20 mouse cellular contexts compared by ENCODE assay signal in the genomic region with DNA sequence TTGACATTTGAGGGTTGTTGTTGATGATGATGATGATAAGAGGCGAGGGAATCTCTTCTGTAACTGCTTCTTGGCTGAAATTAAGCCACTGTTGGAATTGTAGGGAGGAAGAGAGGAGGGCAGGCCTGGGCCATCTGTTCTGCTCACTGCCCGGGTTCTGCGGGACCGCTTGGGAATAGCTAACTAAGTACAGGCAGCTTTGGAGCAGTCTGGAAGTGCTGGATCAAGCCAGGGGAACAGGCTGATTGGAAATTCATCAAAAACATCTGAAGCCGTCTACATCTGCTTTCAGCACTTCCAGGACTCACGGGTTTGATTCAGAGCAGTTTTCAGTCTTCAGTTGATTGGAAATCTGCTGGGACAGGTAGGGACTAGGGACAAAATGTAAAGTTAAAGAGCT.
"Had no signal": no experiment of that assay in that cellular context is flagged by ENCODE, and none has a peak within 500 bp of the region (broad histone marks: within the 10 kb centered on the region; RNA-seq: fewer than 3 reads in every experiment).

No protein-coding gene starts in this region.

- H3K27ac ChIP-seq: kidney, embryonic 15.5 days; liver, embryonic 12.5 days; liver, embryonic 15.5 days; lung, embryonic 15.5 days; stomach, postnatal 0 days had no signal

- H3K4me3 ChIP-seq: kidney, embryonic 15.5 days; liver, embryonic 12.5 days; liver, embryonic 15.5 days; lung, embryonic 15.5 days had no signal

- H3K9me3 ChIP-seq: kidney, embryonic 15.5 days; liver, embryonic 12.5 days; liver, embryonic 15.5 days; lung, embryonic 15.5 days had no signal

- DNase-seq: kidney, adult 11 months; kidney, adult 8-10 months; kidney, postnatal 10 days; kidney, postnatal 36 days; liver; lung, adult 18-20 months; lung, postnatal 14 days; lung, postnatal 4 days; midbrain, embryonic 14.5 days; right cerebral cortex, adult 18-20 months; right cerebral cortex, postnatal 14 days; right cerebral cortex, postnatal 4 days; thymus, adult 18-20 months; thymus, postnatal 36 days had no signal

- H3K27me3 ChIP-seq: liver, embryonic 12.5 days; liver, embryonic 15.5 days; lung, embryonic 15.5 days had no signal

- H3K36me3 ChIP-seq: kidney, embryonic 15.5 days; liver, embryonic 12.5 days; liver, embryonic 15.5 days; lung, embryonic 15.5 days had no signal

- H3K4me1 ChIP-seq: kidney, embryonic 15.5 days; liver, embryonic 12.5 days; liver, embryonic 15.5 days; lung, embryonic 15.5 days had no signal

- H3K4me2 ChIP-seq: kidney, embryonic 15.5 days; liver, embryonic 12.5 days; liver, embryonic 15.5 days; lung, embryonic 15.5 days; midbrain, embryonic 11.5 days had no signal

- H3K9ac ChIP-seq: kidney, embryonic 15.5 days; liver, embryonic 12.5 days; liver, embryonic 15.5 days; lung, embryonic 15.5 days had no signal

- ATAC-seq: liver, embryonic 12.5 days had no signal
